Mouse (Mus musculus) liver, adult 2 months (tissue): ENCODE data around the gene C2cd4a. TPM values are rescaled to one million over a fixed set of nuclear protein-coding genes. Genes with fewer than 3 reads are reported as not detected.

Experiments
- DNase-seq: peaks from one replicate; pipeline ENCODE4 v3.0.0-alpha.2; 2011; ENCODE audit warnings: low read depth, low spot score; ENCODE audit errors: extremely low read depth
- H3K27ac ChIP-seq: fragments of 200-500 bp; replicated peaks from 2 replicates; pipeline ENCODE4 v1.5.1; 2012; ENCODE audit warnings: low read depth, mild to moderate bottlenecking, control low read depth, inconsistent platforms, low read length; ENCODE audit not compliant: insufficient read depth
- H3K27me3 ChIP-seq: fragments of 200-500 bp; 2 replicates; pipeline ENCODE4 v1.6.1; 2012; ENCODE audit warnings: mild to moderate bottlenecking, moderate library complexity, low read length, inconsistent platforms; ENCODE audit not compliant: control insufficient read depth, insufficient read depth
- H3K36me3 ChIP-seq: fragments of 200-500 bp; 2 replicates; pipeline ENCODE4 v1.6.1; 2012; ENCODE audit warnings: low read length, inconsistent platforms; ENCODE audit not compliant: control insufficient read depth, insufficient read depth
- H3K4me1 ChIP-seq: fragments of 200-500 bp; 2 replicates; pipeline ENCODE4 v1.6.1; 2011; ENCODE audit warnings: low read length; ENCODE audit not compliant: control insufficient read depth, insufficient read depth
- H3K4me3 ChIP-seq: fragments of 200-500 bp; 2 replicates; pipeline ENCODE4 v1.5.1; 2011; ENCODE audit warnings: low read depth, mild to moderate bottlenecking, control low read depth, low read length, moderate library complexity; ENCODE audit not compliant: insufficient read depth
- H3K79me2 ChIP-seq: fragments of 200-500 bp; 2 replicates; pipeline ENCODE4 v1.6.1; 2012; ENCODE audit warnings: inconsistent platforms, mild to moderate bottlenecking, low read length, moderate library complexity; ENCODE audit not compliant: control insufficient read depth, insufficient read depth
- H3K9ac ChIP-seq: fragments of 200-500 bp; 2 replicates; pipeline ENCODE4 v1.6.1; 2012; ENCODE audit warnings: low read depth, mild to moderate bottlenecking, control low read depth, inconsistent platforms, low read length
- CTCF ChIP-seq: fragments of 200-500 bp; IDR thresholded peaks from 2 replicates; pipeline ENCODE4 v1.5.1; 2011; ENCODE audit warnings: low read depth, low read length, control low read depth
- POLR2A ChIP-seq: fragments of 200-500 bp; IDR thresholded peaks from 2 replicates; pipeline ENCODE4 v1.6.1; 2011; ENCODE audit warnings: low read length, control low read depth; ENCODE audit not compliant: insufficient read depth; ENCODE audit errors: extremely low read depth
- WGBS: fragments of 180-500 bp; shearing (Covaris S2); methylation state at CpG from one replicate; pipeline ENCODE4 v1.1.7; 2018; 5-methylcytosine and 5-hydroxymethylcytosine counted together
- polyA plus RNA-seq: library from polyadenylated mRNA; depleted of rRNA; stranded (reverse); fragments of >200 nt; gene quantifications from 2 replicates; pipeline ENCODE4 v1.2.3, GENCODE M21; 2012
- total RNA-seq: library from RNA; depleted of rRNA; stranded (reverse); fragments of >200 nt; gene quantifications from 2 replicates; pipeline ENCODE4 v1.2.3, GENCODE M21; 2014

C2cd4a gene
- total and polyA plus RNA-seq, 2 experiments = 0.07 TPM; not detected in 1

GRCm38 (mm10) chr9:67831359-67832045 lies 628 bp downstream of the C2cd4a start:
- Histone ChIP-seq H3K36me3 (no peaks in the 10 kb centered on the region), H3K27me3 (peaks cover 22% of the 10 kb centered on the region), H3K9ac (0 out of 2 replicates have a peak overlapping the region, but pooled peaks have one; percentile 47), H3K79me2 (no peaks in the 10 kb centered on the region), H3K4me1 (peaks cover 10% of the 10 kb centered on the region), H3K4me3 (peak overlapping the region; percentile 56; the same call in 1 of the 2 replicates), H3K27ac (no peak overlapping the region)
- no peak for TF ChIP-seq CTCF
- no peak for TF ChIP-seq POLR2A
- no peak for DNase-seq
- WGBS = 1% methylated on average over 55 of the region's 57 CpGs

- Histone ChIP-seq H3K36me3 (no peaks in the 10 kb centered on the region), H3K4me1 (peaks cover 10% of the 10 kb centered on the region), H3K79me2 (no peaks in the 10 kb centered on the region), H3K4me3 (peak overlapping the region; percentile 56; the same call in 1 of the 2 replicates), H3K27ac (no peak overlapping the region), H3K9ac (0 out of 2 replicates have a peak overlapping the region, but pooled peaks have one; percentile 47), H3K27me3 (peaks cover 22% of the 10 kb centered on the region)
- TF ChIP-seq POLR2A (no peak), CTCF (no peak)
- 4% methylated on average over 60 of the region's 84 CpGs for WGBS
- DNase-seq = no peak
Measured at GRCm38 (mm10) chr9:67830411-67831358, 1.4 kb downstream of the C2cd4a start.

GRCm38 (mm10) chr9:67828182-67828581 lies 3.9 kb downstream of the C2cd4a start:
- H3K27me3 ChIP-seq = peaks cover 20% of the 10 kb centered on the region
- no peak overlapping the region for H3K4me3 ChIP-seq
- no peak overlapping the region for H3K9ac ChIP-seq
- peak; percentile 64 for TF ChIP-seq CTCF
- no peak for TF ChIP-seq POLR2A
- H3K36me3 ChIP-seq = no peaks in the 10 kb centered on the region
- peaks cover 14% of the 10 kb centered on the region for H3K4me1 ChIP-seq
- H3K27ac ChIP-seq = no peak overlapping the region
- 14% methylated on average over 3 of the region's 3 CpGs for WGBS
- peak; percentile 62 for DNase-seq
- no peaks in the 10 kb centered on the region for H3K79me2 ChIP-seq

- no peak for DNase-seq
- Histone ChIP-seq H3K27ac (no peak overlapping the region), H3K27me3 (no peaks in the 10 kb centered on the region; the same call in 1 of the 2 replicates), H3K4me3 (no peak overlapping the region), H3K36me3 (no peaks in the 10 kb centered on the region), H3K79me2 (no peaks in the 10 kb centered on the region), H3K4me1 (peaks cover 14% of the 10 kb centered on the region; the same call in 1 of the 2 replicates), H3K9ac (no peak overlapping the region)
- WGBS = 92% methylated on average over 7 of the region's 7 CpGs
- no peak for TF ChIP-seq POLR2A
- no peak for TF ChIP-seq CTCF
Measured at GRCm38 (mm10) chr9:67825527-67825926, 6.6 kb downstream of the C2cd4a start.

- Histone ChIP-seq H3K4me1 (peaks cover 13% of the 10 kb centered on the region; the same call in 1 of the 2 replicates), H3K4me3 (no peak overlapping the region), H3K79me2 (no peaks in the 10 kb centered on the region), H3K9ac (no peak overlapping the region), H3K36me3 (no peaks in the 10 kb centered on the region), H3K27ac (no peak overlapping the region), H3K27me3 (no peaks in the 10 kb centered on the region)
- DNase-seq = no peak
- 75% methylated on average over 5 of the region's 5 CpGs for WGBS
- TF ChIP-seq POLR2A = no peak
- no peak for TF ChIP-seq CTCF
Measured at GRCm38 (mm10) chr9:67823131-67823530, 9.0 kb downstream of the C2cd4a start.

- H3K27ac ChIP-seq = no peak overlapping the region
- no peak overlapping the region for H3K4me3 ChIP-seq
- TF ChIP-seq CTCF (no peak), POLR2A (no peak)
- no peak overlapping the region for H3K9ac ChIP-seq
- WGBS = 94% methylated on average over 4 of the region's 4 CpGs
- peaks cover 15% of the 10 kb centered on the region for H3K4me1 ChIP-seq
- H3K36me3 ChIP-seq = no peaks in the 10 kb centered on the region
- DNase-seq = no peak
- H3K79me2 ChIP-seq = no peaks in the 10 kb centered on the region
- no peaks in the 10 kb centered on the region for H3K27me3 ChIP-seq
Measured at GRCm38 (mm10) chr9:67818668-67818950, 13.5 kb downstream of the C2cd4a start.
